Mouse (Mus musculus) T-helper 17 cell (primary cell): ENCODE results near the gene Arfgap1.

Source experiments
- in situ Hi-C, 2 experiments: fragments of 300-600 bp; cut with MboI, MseI; formaldehyde crosslinking; loops; 1 replicate in 1 of 2; 2 replicates in 1 of 2; pipeline ENCODE4 v1.15.1; 2025; ENCODE audit warnings: high pct_unique_total_duplicates in 2 of 2

Arfgap1 gene

GRCm38 (mm10) chr2:180981133-180981532 is 14.1 kb downstream of the Arfgap1 start:
- in situ Hi-C loops = no loop called here

- in situ Hi-C loops = no loop called here
Measured at GRCm38 (mm10) chr2:180985635-180986034, 18.6 kb downstream of the Arfgap1 start.

- in situ Hi-C loops = no loop called here
Measured at GRCm38 (mm10) chr2:180986449-180986848, 19.4 kb downstream of the Arfgap1 start, which contains the start of gene Col20a1. TSS of gene Col20a1 (plus strand) at chr2:180986535.

- in situ Hi-C loops = no loop called here
Measured at GRCm38 (mm10) chr2:180987001-180987400, 20.0 kb downstream of the Arfgap1 start.

- in situ Hi-C loops = no loop called here
Measured at GRCm38 (mm10) chr2:180987432-180988030, 20.5 kb downstream of the Arfgap1 start.

GRCm38 (mm10) chr2:180988347-180988913 is 21.4 kb downstream of the Arfgap1 start:
- in situ Hi-C loops = no loop called here

GRCm38 (mm10) chr2:180988948-180989347 is 21.9 kb downstream of the Arfgap1 start:
- in situ Hi-C loops = no loop called here

GRCm38 (mm10) chr2:180990347-180990746 is 23.3 kb downstream of the Arfgap1 start:
- in situ Hi-C loops = no loop called here

- in situ Hi-C loops = no loop called here
Measured at GRCm38 (mm10) chr2:180994360-180994759, 27.3 kb downstream of the Arfgap1 start.

GRCm38 (mm10) chr2:180995457-180995856 is 28.4 kb downstream of the Arfgap1 start:
- in situ Hi-C loops = no loop called here

GRCm38 (mm10) chr2:180996436-180996835 is 29.4 kb downstream of the Arfgap1 start:
- in situ Hi-C loops = no loop called here

- in situ Hi-C loops = no loop called here
Measured at GRCm38 (mm10) chr2:180996905-180997304, 29.9 kb downstream of the Arfgap1 start.

GRCm38 (mm10) chr2:181007054-181007453 is 40.0 kb downstream of the Arfgap1 start:
- in situ Hi-C loops = no loop called here

- in situ Hi-C loops = no loop called here
Measured at GRCm38 (mm10) chr2:181008339-181008738, 41.3 kb downstream of the Arfgap1 start.

GRCm38 (mm10) chr2:181031406-181031934 is 64.4 kb downstream of the Arfgap1 start:
- in situ Hi-C loops = loop anchor here (5.0 kb wide), 2 partner anchors 184 to 644 kb away; no protein-coding TSS in a partner anchor
